Mouse (Mus musculus) layer of hippocampus, adult 9-11 months (tissue): ENCODE measurements around the gene Rdm1.

Experiments
- DNase-seq: peaks from one replicate; pipeline ENCODE4 v3.0.0; 2022

The Rdm1 gene

GRCm38 (mm10) chr11:101681968-101682367 lies 55.0 kb downstream of the Rdm1 start:
- no peak for DNase-seq

- no peak for DNase-seq
Measured at GRCm38 (mm10) chr11:101682410-101682960, 55.5 kb downstream of the Rdm1 start.
